Mouse (Mus musculus) stomach, embryonic 16.5 days (tissue): ENCODE measurements around the gene Rftn1. TPM values are rescaled to one million over a fixed set of nuclear protein-coding genes. Genes with fewer than 3 reads are reported as not detected.

ENCODE experiments used
- ATAC-seq: fragments of 200-750 bp; cut with Nextera tagmentation; 2 replicates; pipeline ENCODE4 v1.8.0; 2017; ENCODE audit warnings: moderate number of reproducible peaks, moderate TSS enrichment; ENCODE audit not compliant: insufficient read depth, low FRiP score
- H3K27ac ChIP-seq: fragments of 300-500 bp; sonication (generic); 2 replicates; pipeline ENCODE4 v1.5.1; 2014; ENCODE audit warnings: low read length
- H3K27me3 ChIP-seq: fragments of 300-500 bp; sonication (generic); 2 replicates; pipeline ENCODE4 v1.6.1; 2014; ENCODE audit warnings: low read length, control low read depth, mixed read lengths; ENCODE audit not compliant: control insufficient read depth, insufficient read depth
- H3K36me3 ChIP-seq: fragments of 300-500 bp; sonication (generic); 2 replicates; pipeline ENCODE4 v1.6.1; 2014; ENCODE audit warnings: low read length; ENCODE audit not compliant: control insufficient read depth, insufficient read depth
- H3K4me1 ChIP-seq: fragments of 300-500 bp; sonication (generic); 2 replicates; pipeline ENCODE4 v1.6.1; 2014; ENCODE audit warnings: low read length, control low read depth, mixed read lengths; ENCODE audit not compliant: control insufficient read depth, insufficient read depth
- H3K4me2 ChIP-seq: fragments of 300-500 bp; sonication (generic); 2 replicates; pipeline ENCODE4 v1.6.1; 2014; ENCODE audit warnings: low read depth, low read length, mixed read lengths
- H3K4me3 ChIP-seq: fragments of 300-500 bp; sonication (generic); replicated peaks from 2 replicates; pipeline ENCODE4 v1.5.1; 2014; ENCODE audit warnings: mild to moderate bottlenecking, low read length
- H3K9ac ChIP-seq: fragments of 300-500 bp; sonication (generic); 2 replicates; pipeline ENCODE4 v1.6.1; 2014; ENCODE audit warnings: low read length
- H3K9me3 ChIP-seq: fragments of 300-500 bp; sonication (generic); replicated peaks from 2 replicates; pipeline ENCODE4 v1.6.1; 2016; ENCODE audit warnings: low read length, control low read depth; ENCODE audit not compliant: control insufficient read depth
- WGBS: fragments of 180-500 bp; shearing (Covaris S2); extraction: QIAGEN DNeasy Blood & Tissue Kit; methylation state at CpG from one replicate; pipeline ENCODE4 v1.1.7; 2014; 5-methylcytosine and 5-hydroxymethylcytosine counted together
- polyA plus RNA-seq: library from polyadenylated mRNA; unstranded; fragments of >200 nt; fragmentation: Nextera tagmentation; extraction: Ambion mirVana; gene quantifications from 2 replicates; pipeline ENCODE4 v1.2.1, GENCODE M21; 2015

The Rftn1 gene
- polyA plus RNA-seq, 1 experiment from 2014 or later = 12.9 TPM

- no peak overlapping the region for H3K27ac ChIP-seq
- H3K9ac ChIP-seq = no peak overlapping the region
- no peaks in the 10 kb centered on the region for H3K9me3 ChIP-seq
- H3K4me1 ChIP-seq = no peaks in the 10 kb centered on the region
- no peaks in the 10 kb centered on the region for H3K27me3 ChIP-seq
- ATAC-seq = no peak
- no peak overlapping the region for H3K4me2 ChIP-seq
- no peaks in the 10 kb centered on the region for H3K36me3 ChIP-seq
- WGBS = 58% methylated on average over 8 of the region's 8 CpGs
- no peak overlapping the region for H3K4me3 ChIP-seq
Observed at GRCm38 (mm10) chr17:50099378-50099777, 91.1 kb downstream of the Rftn1 start.

- H3K27me3 ChIP-seq = no peaks in the 10 kb centered on the region
- H3K4me2 ChIP-seq = no peak overlapping the region
- WGBS = 76% methylated on average over 6 of the region's 6 CpGs
- ATAC-seq = no peak
- no peaks in the 10 kb centered on the region for H3K9me3 ChIP-seq
- no peaks in the 10 kb centered on the region for H3K36me3 ChIP-seq
- H3K4me3 ChIP-seq = no peak overlapping the region
- no peak overlapping the region for H3K27ac ChIP-seq
- no peak overlapping the region for H3K9ac ChIP-seq
- H3K4me1 ChIP-seq = no peaks in the 10 kb centered on the region
Observed at GRCm38 (mm10) chr17:50098297-50098696, 92.2 kb downstream of the Rftn1 start.

- no peak for ATAC-seq
- Histone ChIP-seq H3K27me3 (no peaks in the 10 kb centered on the region), H3K27ac (no peak overlapping the region), H3K4me2 (no peak overlapping the region), H3K4me3 (no peak overlapping the region), H3K36me3 (no peaks in the 10 kb centered on the region), H3K9ac (no peak overlapping the region), H3K9me3 (no peaks in the 10 kb centered on the region), H3K4me1 (no peaks in the 10 kb centered on the region)
- WGBS = 90% methylated on average over 5 of the region's 5 CpGs
Observed at GRCm38 (mm10) chr17:50097831-50098230, 92.6 kb downstream of the Rftn1 start.

- no peaks in the 10 kb centered on the region for H3K27me3 ChIP-seq
- no peak overlapping the region for H3K27ac ChIP-seq
- no peak overlapping the region for H3K9ac ChIP-seq
- H3K9me3 ChIP-seq = no peaks in the 10 kb centered on the region
- 96% methylated on average over 4 of the region's 4 CpGs for WGBS
- H3K4me2 ChIP-seq = no peak overlapping the region
- H3K4me1 ChIP-seq = no peaks in the 10 kb centered on the region
- ATAC-seq = no peak
- no peak overlapping the region for H3K4me3 ChIP-seq
- H3K36me3 ChIP-seq = no peaks in the 10 kb centered on the region
Observed at GRCm38 (mm10) chr17:50096305-50096704, 94.2 kb downstream of the Rftn1 start.

GRCm38 (mm10) chr17:50094596-50094995 lies 95.9 kb downstream of the Rftn1 start:
- ATAC-seq = no peak
- no peak overlapping the region for H3K27ac ChIP-seq
- H3K9me3 ChIP-seq = no peaks in the 10 kb centered on the region
- H3K36me3 ChIP-seq = no peaks in the 10 kb centered on the region
- no peak overlapping the region for H3K4me3 ChIP-seq
- H3K4me2 ChIP-seq = no peak overlapping the region
- H3K4me1 ChIP-seq = no peaks in the 10 kb centered on the region
- H3K27me3 ChIP-seq = no peaks in the 10 kb centered on the region
- H3K9ac ChIP-seq = no peak overlapping the region

GRCm38 (mm10) chr17:50094077-50094476 lies 96.4 kb downstream of the Rftn1 start:
- H3K27me3 ChIP-seq = no peaks in the 10 kb centered on the region
- no peak overlapping the region for H3K4me3 ChIP-seq
- no peak overlapping the region for H3K9ac ChIP-seq
- H3K4me1 ChIP-seq = no peaks in the 10 kb centered on the region
- H3K4me2 ChIP-seq = no peak overlapping the region
- ATAC-seq = no peak
- 82% methylated on average over 5 of the region's 5 CpGs for WGBS
- no peaks in the 10 kb centered on the region for H3K9me3 ChIP-seq
- H3K36me3 ChIP-seq = no peaks in the 10 kb centered on the region
- no peak overlapping the region for H3K27ac ChIP-seq

GRCm38 (mm10) chr17:50093356-50093755 lies 97.1 kb downstream of the Rftn1 start:
- Histone ChIP-seq H3K9me3 (no peaks in the 10 kb centered on the region), H3K9ac (no peak overlapping the region), H3K27me3 (no peaks in the 10 kb centered on the region), H3K4me2 (no peak overlapping the region), H3K27ac (no peak overlapping the region), H3K36me3 (no peaks in the 10 kb centered on the region), H3K4me1 (no peaks in the 10 kb centered on the region), H3K4me3 (no peak overlapping the region)
- no peak for ATAC-seq
- 61% methylated on average over 3 of the region's 3 CpGs for WGBS

- no peaks in the 10 kb centered on the region for H3K27me3 ChIP-seq
Observed at GRCm38 (mm10) chr17:50092848-50093247, 97.6 kb downstream of the Rftn1 start.

GRCm38 (mm10) chr17:50091829-50092228 lies 98.6 kb downstream of the Rftn1 start:
- H3K9me3 ChIP-seq = no peaks in the 10 kb centered on the region
- no peak overlapping the region for H3K9ac ChIP-seq
- no peak overlapping the region for H3K4me2 ChIP-seq
- WGBS = 56% methylated on average over 6 of the region's 6 CpGs
- no peaks in the 10 kb centered on the region for H3K27me3 ChIP-seq
- no peak for ATAC-seq
- no peak overlapping the region for H3K4me3 ChIP-seq
- H3K36me3 ChIP-seq = no peaks in the 10 kb centered on the region
- H3K27ac ChIP-seq = no peak overlapping the region
- no peaks in the 10 kb centered on the region for H3K4me1 ChIP-seq

More at GRCm38 (mm10) chr17:50092848-50093247, 97.6 kb downstream of the Rftn1 start:
- no peak overlapping the region for H3K4me3 ChIP-seq
- no peaks in the 10 kb centered on the region for H3K36me3 ChIP-seq
- no peak overlapping the region for H3K27ac ChIP-seq
- no peaks in the 10 kb centered on the region for H3K4me1 ChIP-seq
- no peak for ATAC-seq
- 82% methylated on average over 8 of the region's 8 CpGs for WGBS
- no peaks in the 10 kb centered on the region for H3K9me3 ChIP-seq
- no peak overlapping the region for H3K4me2 ChIP-seq
- no peak overlapping the region for H3K9ac ChIP-seq

GRCm38 (mm10) chr17:50089725-50090124 lies 100.7 kb downstream of the Rftn1 start:
- no peak for ATAC-seq
- H3K27ac ChIP-seq = no peak overlapping the region
- H3K36me3 ChIP-seq = no peaks in the 10 kb centered on the region
- H3K9me3 ChIP-seq = no peaks in the 10 kb centered on the region
- no peaks in the 10 kb centered on the region for H3K27me3 ChIP-seq
- H3K4me3 ChIP-seq = no peak overlapping the region
- no peak overlapping the region for H3K9ac ChIP-seq
- H3K4me2 ChIP-seq = no peak overlapping the region
- WGBS = 79% methylated on average over 8 of the region's 8 CpGs
- H3K4me1 ChIP-seq = no peaks in the 10 kb centered on the region
